Mouse (Mus musculus) ES-E14 (cell line): ENCODE results near the gene Rxfp2.

Source experiments
- HCFC1 ChIP-seq: IDR thresholded peaks from 2 replicates; pipeline ENCODE4 v1.6.1; 2012; ENCODE audit warnings: low read length, inconsistent platforms, borderline replicate concordance; ENCODE audit not compliant: insufficient read depth
- ZC3H11A ChIP-seq: IDR thresholded peaks from 2 replicates; pipeline ENCODE4 v1.6.1; 2012; ENCODE audit warnings: low read depth, mild to moderate bottlenecking, inconsistent platforms, low read length, borderline replicate concordance

- no peak for TF ChIP-seq HCFC1
- no peak for TF ChIP-seq ZC3H11A
These were observed 21.9 kb upstream of the Rxfp2 start for GRCm38 (mm10) chr5:149996614-149997013.
